19 mouse cellular contexts compared by ENCODE assay signal in genomic region chr6:24310675-24311074, GRCm38 (mm10).
"Had no signal": no experiment of that assay in that cellular context is flagged by ENCODE, and none has a peak within 500 bp of the region (broad histone marks: within the 10 kb centered on the region; RNA-seq: fewer than 3 reads in every experiment).

No protein-coding gene starts in this region.

- H3K4me3 ChIP-seq: layer of hippocampus, adult 2 months; left cerebral cortex, adult 2 months; liver, embryonic 13.5 days; midbrain, embryonic 10.5 days; midbrain, embryonic 13.5 days; myocyte had no signal

- H3K4me1 ChIP-seq: liver, embryonic 13.5 days; midbrain, embryonic 10.5 days; midbrain, embryonic 13.5 days had no signal

- H3K27ac ChIP-seq: kidney, postnatal 0 days; layer of hippocampus, adult 2 months; left cerebral cortex, adult 2 months; liver, embryonic 13.5 days; midbrain, embryonic 10.5 days; midbrain, embryonic 13.5 days had no signal

- H3K27me3 ChIP-seq: liver, embryonic 13.5 days; midbrain, embryonic 13.5 days had no signal

- ATAC-seq: intestine, postnatal 0 days; midbrain, embryonic 13.5 days; midbrain, embryonic 16.5 days had no signal

- DNase-seq: kidney, adult 2 months; kidney, postnatal 25 days; layer of hippocampus, adult 9-11 months; liver, embryonic 13.5 days; lung, adult 2 months; lung, postnatal 36 days; right cerebral cortex, adult 18-20 months; right cerebral cortex, postnatal 14 days; right cerebral cortex, postnatal 4 days; spleen, adult 18-20 months; thymus, postnatal 36 days had no signal

- H3K36me3 ChIP-seq: liver, embryonic 13.5 days; midbrain, embryonic 10.5 days; midbrain, embryonic 13.5 days had no signal
